16 mouse cellular contexts compared by ENCODE assay signal in the genomic region with DNA sequence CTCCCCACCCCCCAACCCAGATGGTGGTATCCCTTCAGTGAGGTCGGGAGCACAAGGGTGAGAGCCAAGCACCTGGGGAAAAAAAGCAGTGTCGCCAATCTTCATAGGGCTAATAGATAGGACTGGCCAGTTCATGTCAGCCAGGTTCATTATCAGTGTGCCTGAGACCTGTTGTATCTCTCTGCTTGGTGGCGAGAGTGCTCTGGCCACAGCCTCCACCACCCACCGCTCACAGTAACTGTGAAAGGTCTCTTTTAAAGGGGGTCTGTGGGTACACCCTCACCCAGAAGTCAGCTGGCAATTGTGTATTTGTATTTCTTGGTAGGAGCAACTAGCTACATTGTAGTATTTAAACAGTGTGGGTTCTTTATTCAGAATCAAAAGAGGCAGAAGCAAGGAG. TPM values are rescaled to one million over a fixed set of nuclear protein-coding genes. Genes with fewer than 3 reads are reported as not detected.
DNase-seq lines count a peak whose midpoint lies in the region; ATAC-seq and TF ChIP-seq lines count a peak whose summit lies in the region.
"Had no signal": no experiment of that assay in that cellular context is flagged by ENCODE, and none has a peak within 500 bp of the region (broad histone marks: within the 10 kb centered on the region; RNA-seq: fewer than 3 reads in every experiment).

No protein-coding gene starts in this region.

- peak; percentile 57 for DNase-seq in heart, adult 11 months
- DNase-seq in heart, adult 8-10 months (ENCODE audit: low spot score): no peak
- no peak for DNase-seq in limb, embryonic 14.5 days (ENCODE audit: low spot score)
- no peak for DNase-seq in right cerebral cortex, postnatal 14 days
- no peak for DNase-seq in cerebellum, adult 11-12 months
- no peak for DNase-seq in liver, embryonic 11.5 days (ENCODE audit: low spot score)
- DNase-seq: cerebellum, adult 8-10 months; gastrocnemius, postnatal 14 days; kidney, adult 11 months; kidney, postnatal 14 days; lung, postnatal 36 days; thymus, postnatal 14 days had no signal

- H3K9me3 ChIP-seq in neural tube, embryonic 12.5 days: no peaks in the 10 kb centered on the region
- no peaks in the 10 kb centered on the region for H3K9me3 ChIP-seq in neural tube, embryonic 15.5 days (replicated peaks)
- H3K9me3 ChIP-seq in limb, embryonic 14.5 days (ENCODE audit: control insufficient read depth, low read length): no peaks in the 10 kb centered on the region
- no peaks in the 10 kb centered on the region for H3K9me3 ChIP-seq in liver, embryonic 11.5 days (ENCODE audit: control insufficient read depth, low read length)
- H3K9me3 ChIP-seq: heart, embryonic 15.5 days; liver, embryonic 15.5 days had no signal

- peaks cover 42% of the 10 kb centered on the region for H3K4me1 ChIP-seq in neural tube, embryonic 12.5 days
- peaks cover 17% of the 10 kb centered on the region for H3K4me1 ChIP-seq in neural tube, embryonic 15.5 days
- H3K4me1 ChIP-seq in limb, embryonic 14.5 days (ENCODE audit: control insufficient read depth, insufficient read depth, low read length): peaks cover 28% of the 10 kb centered on the region
- H3K4me1 ChIP-seq in liver, embryonic 11.5 days (replicated peaks; ENCODE audit: control insufficient read depth, insufficient read depth, low read length): no peaks in the 10 kb centered on the region
- H3K4me1 ChIP-seq: liver, embryonic 15.5 days had no signal

- H3K27me3 ChIP-seq in neural tube, embryonic 12.5 days (replicated peaks): 0 out of 2 replicates have a peak, but pooled peaks cover 2% of the 10 kb centered on the region
- no peaks in the 10 kb centered on the region for H3K27me3 ChIP-seq in neural tube, embryonic 15.5 days (replicated peaks)
- no peaks in the 10 kb centered on the region for H3K27me3 ChIP-seq in limb, embryonic 14.5 days (ENCODE audit: control insufficient read depth, insufficient read depth, low read length)
- peaks cover 15% of the 10 kb centered on the region for H3K27me3 ChIP-seq in liver, embryonic 11.5 days (replicated peaks; ENCODE audit: control insufficient read depth, insufficient read depth, low read length)
- H3K27me3 ChIP-seq: heart, embryonic 15.5 days had no signal

- peak; percentile 65 for ATAC-seq in neural tube, embryonic 12.5 days (ENCODE audit: low FRiP score, low read depth)
- no peak for ATAC-seq in neural tube, embryonic 15.5 days (ENCODE audit: low FRiP score)
- ATAC-seq in limb, embryonic 14.5 days (ENCODE audit: low FRiP score, low read depth): no peak
- ATAC-seq in liver, embryonic 11.5 days (replicated peaks; ENCODE audit: low FRiP score): no peak

- TF ChIP-seq POLR2A in limb, embryonic 14.5 days (IDR thresholded peaks at IDR 0.05; ENCODE audit: borderline replicate concordance, extremely low read depth, insufficient read depth, insufficient read length): no peak

- H3K27ac ChIP-seq in neural tube, embryonic 12.5 days: no peak overlapping the region
- no peak overlapping the region for H3K27ac ChIP-seq in neural tube, embryonic 15.5 days (replicated peaks)
- H3K27ac ChIP-seq in limb, embryonic 14.5 days (replicated peaks; ENCODE audit: low read depth, low read length): peak overlapping the region; percentile 5; the same call in 1 of the 2 replicates
- H3K27ac ChIP-seq in liver, embryonic 11.5 days (ENCODE audit: low read depth, low read length): no peak overlapping the region
- H3K27ac ChIP-seq: liver, embryonic 15.5 days had no signal

- H3K9ac ChIP-seq in neural tube, embryonic 12.5 days: no peak overlapping the region
- H3K9ac ChIP-seq in neural tube, embryonic 15.5 days (replicated peaks): no peak overlapping the region
- no peak overlapping the region for H3K9ac ChIP-seq in limb, embryonic 14.5 days (ENCODE audit: low read depth, low read length, severe bottlenecking)
- H3K9ac ChIP-seq in liver, embryonic 11.5 days (ENCODE audit: low read depth, low read length): no peak overlapping the region
- H3K9ac ChIP-seq: heart, embryonic 15.5 days; liver, embryonic 15.5 days had no signal

- H3K4me3 ChIP-seq in neural tube, embryonic 12.5 days: no peak overlapping the region
- no peak overlapping the region for H3K4me3 ChIP-seq in neural tube, embryonic 15.5 days (replicated peaks)
- H3K4me3 ChIP-seq in limb, embryonic 14.5 days (replicated peaks; ENCODE audit: low read length): no peak overlapping the region
- no peak overlapping the region for H3K4me3 ChIP-seq in liver, embryonic 11.5 days (ENCODE audit: low read depth, low read length)
- H3K4me3 ChIP-seq: heart, embryonic 15.5 days; liver, embryonic 15.5 days had no signal

- 31% methylated on average over 4 of the region's 4 CpGs for WGBS in neural tube, embryonic 12.5 days
- 23% methylated on average over 4 of the region's 4 CpGs for WGBS in neural tube, embryonic 15.5 days
- 58% methylated on average over 4 of the region's 4 CpGs for WGBS in limb, embryonic 14.5 days
- 55% methylated on average over 4 of the region's 4 CpGs for WGBS in liver, embryonic 11.5 days

- H3K4me2 ChIP-seq in neural tube, embryonic 12.5 days (replicated peaks): peak overlapping the region; percentile 18; the same call in 1 of the 2 replicates
- no peak overlapping the region for H3K4me2 ChIP-seq in neural tube, embryonic 15.5 days
- no peak overlapping the region for H3K4me2 ChIP-seq in limb, embryonic 14.5 days (replicated peaks; ENCODE audit: low read depth, low read length, severe bottlenecking)
- H3K4me2 ChIP-seq in liver, embryonic 11.5 days: no peak overlapping the region
- H3K4me2 ChIP-seq: heart, embryonic 15.5 days; liver, embryonic 15.5 days had no signal

- H3K36me3 ChIP-seq in neural tube, embryonic 12.5 days: no peaks in the 10 kb centered on the region
- no peaks in the 10 kb centered on the region for H3K36me3 ChIP-seq in neural tube, embryonic 15.5 days
- no peaks in the 10 kb centered on the region for H3K36me3 ChIP-seq in limb, embryonic 14.5 days (ENCODE audit: control insufficient read depth, insufficient read depth, low read length)
- no peaks in the 10 kb centered on the region for H3K36me3 ChIP-seq in liver, embryonic 11.5 days (ENCODE audit: control insufficient read depth, insufficient read depth, low read length)
- H3K36me3 ChIP-seq: heart, embryonic 15.5 days; liver, embryonic 15.5 days had no signal

RNA-seq across cellular contexts. Expression of a gene that starts 6.6 kb away (rescaled TPM):
- 10 to 100 TPM; 15.0 to 19.5 (median 17.7) TPM for total RNA-seq in heart, adult 8-10 months (2022)
- 8.6 and 10.5 TPM in 2 replicates for polyA plus RNA-seq in neural tube, embryonic 12.5 days (2016; fragmentation: Nextera tagmentation; extraction: Ambion mirVana)
- polyA plus RNA-seq in neural tube, embryonic 15.5 days (2015; fragmentation: Nextera tagmentation; extraction: Ambion mirVana): 4.1 TPM in 2 replicates
- 10.8 and 12.6 TPM in 2 replicates for polyA plus RNA-seq in limb, embryonic 14.5 days (2012; rRNA removed)
- polyA plus RNA-seq in limb, embryonic 14.5 days (2014; fragmentation: Nextera tagmentation; extraction: Ambion mirVana): 13.3 and 13.4 TPM in 2 replicates
- polyA plus RNA-seq in liver, embryonic 11.5 days (2014; fragmentation: Nextera tagmentation; extraction: Ambion mirVana): 1.1 and 1.9 TPM in 2 replicates
